Mouse (Mus musculus) hindbrain, postnatal 0 days (tissue): ENCODE data around the gene Mknk1. TPM values are rescaled to one million over a fixed set of nuclear protein-coding genes. Genes with fewer than 3 reads are reported as not detected.
A peak's percentile ranks its signal among the peaks of the same experiment; 100 is the strongest.

Experiments used
- ATAC-seq: fragments of 200-750 bp; cut with Nextera tagmentation; 2 replicates; pipeline ENCODE4 v1.8.0; 2017; ENCODE audit warnings: mild to moderate bottlenecking, moderate TSS enrichment, moderate library complexity
- DNase-seq: peaks from one replicate; pipeline ENCODE4 v3.0.0-alpha.2; 2015; ENCODE audit warnings: low spot score
- H3K27ac ChIP-seq: fragments of 300-500 bp; sonication (generic); 2 replicates; pipeline ENCODE4 v1.5.1; 2014; ENCODE audit warnings: mild to moderate bottlenecking
- H3K27me3 ChIP-seq: fragments of 300-500 bp; sonication (generic); 2 replicates; pipeline ENCODE4 v1.6.1; 2014; ENCODE audit warnings: low read length, mixed read lengths; ENCODE audit not compliant: insufficient read depth
- H3K36me3 ChIP-seq: fragments of 300-500 bp; sonication (generic); 2 replicates; pipeline ENCODE4 v1.6.1; 2014; ENCODE audit warnings: low read length, mixed read lengths; ENCODE audit not compliant: insufficient read depth
- H3K4me1 ChIP-seq: fragments of 300-500 bp; sonication (generic); 2 replicates; pipeline ENCODE4 v1.6.1; 2014; ENCODE audit warnings: antibody characterized with exemption, low read length, mixed read lengths; ENCODE audit not compliant: insufficient read depth
- H3K4me2 ChIP-seq: fragments of 300-500 bp; sonication (generic); 2 replicates; pipeline ENCODE4 v1.6.1; 2014; ENCODE audit warnings: low read depth, mild to moderate bottlenecking, low read length, moderate library complexity, mixed read lengths
- H3K4me3 ChIP-seq: fragments of 300-500 bp; sonication (generic); 2 replicates; pipeline ENCODE4 v1.5.1; 2014; ENCODE audit warnings: low read length
- H3K9ac ChIP-seq: fragments of 300-500 bp; sonication (generic); replicated peaks from 2 replicates; pipeline ENCODE4 v1.6.1; 2014; ENCODE audit warnings: mild to moderate bottlenecking, low read length, moderate library complexity, mixed read lengths
- H3K9me3 ChIP-seq: fragments of 300-500 bp; sonication (generic); 2 replicates; pipeline ENCODE4 v1.6.1; 2016; ENCODE audit warnings: low read length, mixed read lengths
- CTCF ChIP-seq: IDR thresholded peaks from 2 replicates; pipeline ENCODE4 v1.5.1; 2016; ENCODE audit warnings: antibody characterized with exemption, control low read depth, low read depth
- WGBS: fragments of 180-500 bp; shearing (Covaris S2); extraction: QIAGEN DNeasy Blood & Tissue Kit; methylation state at CpG from one replicate; pipeline ENCODE4 v1.1.7; 2014; 5-methylcytosine and 5-hydroxymethylcytosine counted together
- polyA plus RNA-seq: library from polyadenylated mRNA; unstranded; fragments of >200 nt; fragmentation: Nextera tagmentation; extraction: Ambion mirVana; gene quantifications from 2 replicates; pipeline ENCODE4 v1.2.1, GENCODE M21; 2015
- total RNA-seq: library from RNA; depleted of rRNA; stranded (reverse); fragments of >200 nt; gene quantifications from 2 replicates; pipeline ENCODE4 v1.2.3, GENCODE M21; 2014; rRNA removed

Gene Mknk1
- 18.4 and 23.2 TPM in 2 replicates for total RNA-seq
- polyA plus RNA-seq = 22.0 and 24.5 TPM in 2 replicates

DNA sequence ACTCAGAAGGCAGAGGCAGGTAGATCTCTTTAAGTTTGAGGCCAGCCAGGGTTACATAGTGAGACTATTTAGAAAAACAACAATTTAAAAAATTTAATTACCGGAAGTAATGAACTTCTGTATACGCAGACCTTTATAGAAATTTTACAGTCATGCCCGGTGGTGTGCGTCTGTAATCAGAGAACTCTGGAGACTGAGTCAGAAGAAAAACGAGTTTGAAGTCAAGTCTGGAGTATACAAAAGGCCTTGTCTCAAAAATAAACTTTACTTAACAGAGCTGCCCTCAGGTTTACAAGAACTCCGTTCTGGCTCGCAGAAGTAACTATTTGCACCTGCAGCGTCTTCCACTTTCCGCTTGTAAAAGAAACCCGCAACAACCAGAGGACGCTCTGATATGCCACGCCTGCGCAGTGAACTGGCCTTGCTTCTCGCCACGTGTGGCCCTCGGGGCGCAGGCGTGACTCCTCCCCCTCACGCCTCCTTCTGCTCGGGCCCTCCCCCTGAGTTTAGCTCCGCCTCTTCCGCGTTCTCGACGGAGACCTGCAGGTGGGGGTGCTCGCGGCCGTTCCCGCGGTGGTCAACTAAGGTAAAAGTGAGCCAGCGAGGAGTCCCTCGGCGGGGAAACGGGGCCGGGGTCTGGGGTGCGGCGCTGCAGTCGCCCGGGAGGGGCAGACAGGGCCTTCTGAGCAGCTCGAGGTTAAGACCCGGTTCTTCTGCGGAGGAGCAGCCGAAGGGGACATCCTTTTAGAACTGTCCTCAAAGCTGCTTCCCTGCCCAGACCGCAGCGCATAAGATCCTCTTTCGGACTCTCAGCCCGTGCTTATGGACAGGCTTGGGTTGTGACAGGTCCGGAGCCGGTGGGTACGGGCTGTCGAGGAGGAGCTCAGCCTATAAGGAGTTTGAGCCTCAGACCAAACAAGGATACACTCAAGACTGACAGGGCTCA is at the start of gene Mknk1:
Gene Mknk1 (plus strand): TSS at position 503 of the 946 bp plus-strand sequence.
- DNase-seq = peak; percentile 97
- Histone ChIP-seq H3K9me3 (no peaks in the 10 kb centered on the region), H3K4me1 (no peaks in the 10 kb centered on the region; the same call in 1 of the 2 replicates), H3K36me3 (no peaks in the 10 kb centered on the region), H3K27ac (peak within 1 kb of the TSS; percentile 41; the same call in 1 of the 2 replicates), H3K4me2 (peak within 1 kb of the TSS; percentile 71), H3K4me3 (peak within 1 kb of the TSS; percentile 55), H3K27me3 (no peaks in the 10 kb centered on the region), H3K9ac (peak within 1 kb of the TSS; percentile 45)
- ATAC-seq = peak; percentile 97
- 2% methylated on average over 51 of the region's 51 CpGs for WGBS
- peak; percentile 34; the same call in 1 of the 2 replicates for TF ChIP-seq CTCF

DNA sequence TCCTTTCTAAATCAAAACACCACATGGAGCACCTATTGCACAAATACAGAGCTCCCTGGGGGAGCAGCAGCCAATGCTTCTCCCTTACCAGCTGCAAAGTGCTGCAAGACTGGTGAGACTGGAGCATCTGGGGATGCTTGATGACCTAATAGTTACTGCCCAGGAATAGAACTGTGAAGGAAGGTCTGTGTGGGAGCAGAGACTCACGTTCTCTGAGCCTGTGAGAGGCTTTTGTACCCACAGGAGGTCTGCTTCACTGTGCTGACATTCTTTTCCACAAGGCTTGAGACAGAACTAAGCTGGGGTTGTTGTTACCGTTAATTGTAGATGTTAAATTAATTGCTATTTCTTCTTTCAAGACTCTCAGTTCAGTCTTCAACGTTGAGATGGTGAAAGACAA is 48.1 kb upstream of the Mknk1 start:
- Histone ChIP-seq H3K27me3 (no peaks in the 10 kb centered on the region), H3K9me3 (no peaks in the 10 kb centered on the region), H3K4me1 (peaks cover 2% of the 10 kb centered on the region; the same call in 1 of the 2 replicates), H3K9ac (no peak overlapping the region), H3K27ac (no peak overlapping the region), H3K36me3 (peaks cover 13% of the 10 kb centered on the region; the same call in 1 of the 2 replicates), H3K4me2 (no peak overlapping the region), H3K4me3 (no peak overlapping the region)
- WGBS = 72% methylated on average over 3 of the region's 3 CpGs
- no peak for ATAC-seq
- DNase-seq = no peak
- TF ChIP-seq CTCF = no peak

DNA sequence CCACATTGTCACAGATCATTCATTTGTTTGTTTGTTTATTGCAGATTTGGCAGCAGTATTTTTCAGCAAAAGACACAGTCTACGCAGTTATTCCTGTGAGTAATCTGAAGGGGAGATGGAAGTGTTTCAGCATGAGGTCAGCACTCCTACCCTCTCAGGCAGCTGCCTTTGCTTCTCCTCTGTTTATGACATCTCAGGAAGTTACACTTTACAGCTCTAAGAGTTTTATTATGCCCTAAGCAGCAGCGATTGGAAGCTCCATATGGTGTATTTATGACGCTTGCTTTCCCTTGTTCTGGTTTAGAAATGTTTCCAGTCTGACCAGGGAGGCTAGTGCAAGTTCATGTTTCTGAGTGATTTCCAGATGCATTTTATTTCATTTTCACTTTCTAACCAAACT is 43.6 kb upstream of the Mknk1 start:
- no peaks in the 10 kb centered on the region for H3K9me3 ChIP-seq
- DNase-seq = no peak
- H3K4me2 ChIP-seq = no peak overlapping the region
- no peak for ATAC-seq
- H3K27me3 ChIP-seq = no peaks in the 10 kb centered on the region
- H3K4me3 ChIP-seq = no peak overlapping the region
- no peak for TF ChIP-seq CTCF
- no peaks in the 10 kb centered on the region for H3K4me1 ChIP-seq
- WGBS = 93% methylated on average over 3 of the region's 3 CpGs
- H3K27ac ChIP-seq = no peak overlapping the region
- no peak overlapping the region for H3K9ac ChIP-seq
- peaks cover 38% of the 10 kb centered on the region; the same call in 1 of the 2 replicates for H3K36me3 ChIP-seq

DNA sequence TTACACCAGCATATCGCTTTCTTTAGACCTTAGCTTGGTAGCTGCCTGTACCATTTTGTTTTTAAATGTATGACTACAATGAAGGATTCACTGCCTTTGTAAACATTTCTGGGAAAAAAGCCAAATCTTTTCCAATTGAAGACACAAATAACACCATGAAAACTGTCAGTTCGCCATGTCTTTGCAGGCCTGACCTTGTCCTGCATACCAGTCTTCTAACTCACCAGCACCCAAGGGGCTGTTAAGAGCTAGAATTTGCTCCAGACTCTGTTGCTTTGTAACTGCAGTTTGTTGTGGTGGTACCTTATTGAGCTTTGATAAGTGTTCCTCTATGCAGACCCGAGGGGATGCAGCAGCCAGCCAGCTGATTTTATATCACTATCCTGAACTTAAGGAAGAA is 39.0 kb upstream of the Mknk1 start:
- H3K4me2 ChIP-seq = no peak overlapping the region
- no peaks in the 10 kb centered on the region for H3K9me3 ChIP-seq
- H3K9ac ChIP-seq = no peak overlapping the region
- H3K4me3 ChIP-seq = no peak overlapping the region
- ATAC-seq = no peak
- H3K27me3 ChIP-seq = no peaks in the 10 kb centered on the region
- no peak for TF ChIP-seq CTCF
- H3K36me3 ChIP-seq = peaks cover 47% of the 10 kb centered on the region; the same call in 1 of the 2 replicates
- peak; percentile 18 for DNase-seq
- no peaks in the 10 kb centered on the region for H3K4me1 ChIP-seq
- WGBS = 52% methylated on average over 3 of the region's 3 CpGs
- H3K27ac ChIP-seq = no peak overlapping the region

DNA sequence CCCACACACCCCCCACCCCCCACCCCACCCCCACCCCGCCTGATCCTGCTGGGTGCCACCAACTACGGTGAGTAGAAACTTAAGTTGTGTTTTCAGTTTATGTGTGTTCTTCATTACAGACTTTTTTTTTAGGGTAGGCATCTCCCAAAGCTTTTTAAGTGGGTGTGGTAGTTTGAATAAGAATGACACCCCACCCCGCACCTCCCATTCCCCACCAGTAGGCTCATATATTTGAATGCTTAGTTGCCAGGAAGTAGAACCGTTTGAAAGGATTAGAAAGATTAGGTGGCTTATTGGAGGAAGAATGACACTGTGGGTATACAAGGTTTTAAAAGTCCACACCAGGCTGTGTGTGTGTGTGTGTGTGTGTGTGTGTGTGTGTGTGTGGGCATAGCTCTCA is 26.7 kb upstream of the Mknk1 start:
- Histone ChIP-seq H3K36me3 (peaks cover 17% of the 10 kb centered on the region), H3K4me1 (no peaks in the 10 kb centered on the region), H3K27ac (no peak overlapping the region), H3K9ac (no peak overlapping the region), H3K4me2 (no peak overlapping the region), H3K4me3 (no peak overlapping the region), H3K9me3 (no peaks in the 10 kb centered on the region), H3K27me3 (no peaks in the 10 kb centered on the region)
- ATAC-seq (no peak), DNase-seq (no peak)
- no peak for TF ChIP-seq CTCF
- 84% methylated on average over 4 of the region's 4 CpGs for WGBS

DNA sequence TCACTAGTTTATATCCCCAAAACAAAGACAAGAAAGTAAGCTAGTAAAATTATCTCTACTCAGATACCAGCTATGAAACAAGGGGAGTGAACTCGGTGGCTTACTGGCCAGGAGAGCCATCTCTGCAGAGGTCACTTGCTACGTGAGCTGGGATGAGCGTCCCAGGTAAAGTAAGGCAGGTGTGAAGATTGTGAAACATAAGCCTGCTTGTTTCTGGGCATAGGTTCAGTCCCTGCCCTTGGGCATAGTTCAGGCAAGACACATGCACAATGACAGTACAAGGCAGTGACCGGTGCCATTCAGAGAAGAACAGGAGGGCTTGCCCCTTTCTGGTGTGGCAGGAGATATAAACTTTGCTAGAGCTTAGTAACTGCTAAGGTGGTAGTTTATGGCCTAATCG is 23.4 kb upstream of the Mknk1 start:
- H3K27ac ChIP-seq = no peak overlapping the region
- no peaks in the 10 kb centered on the region for H3K4me1 ChIP-seq
- WGBS = 97% methylated on average over 5 of the region's 5 CpGs
- no peaks in the 10 kb centered on the region for H3K27me3 ChIP-seq
- peaks cover 17% of the 10 kb centered on the region for H3K36me3 ChIP-seq
- ATAC-seq (no peak), DNase-seq (no peak)
- no peak overlapping the region for H3K4me3 ChIP-seq
- TF ChIP-seq CTCF = no peak
- no peaks in the 10 kb centered on the region for H3K9me3 ChIP-seq
- H3K4me2 ChIP-seq = no peak overlapping the region
- no peak overlapping the region for H3K9ac ChIP-seq
